Mouse (Mus musculus) stomach, embryonic 14.5 days (tissue): ENCODE measurements around the gene Hunk. TPM values are rescaled to one million over a fixed set of nuclear protein-coding genes. Genes with fewer than 3 reads are reported as not detected.

Experiments used
- ATAC-seq: fragments of 200-750 bp; cut with Nextera tagmentation; 2 replicates; pipeline ENCODE4 v1.8.0; 2017; ENCODE audit warnings: low read depth, moderate TSS enrichment; ENCODE audit not compliant: insufficient number of reproducible peaks, insufficient read depth, low FRiP score
- H3K27ac ChIP-seq: fragments of 300-500 bp; sonication (generic); 2 replicates; pipeline ENCODE4 v1.5.1; 2014; ENCODE audit warnings: mild to moderate bottlenecking, low read length, moderate library complexity, mixed read lengths
- H3K27me3 ChIP-seq: fragments of 300-500 bp; sonication (generic); 2 replicates; pipeline ENCODE4 v1.6.1; 2014; ENCODE audit warnings: low read length, control low read depth, mixed read lengths; ENCODE audit not compliant: control insufficient read depth, insufficient read depth
- H3K36me3 ChIP-seq: fragments of 300-500 bp; sonication (generic); 2 replicates; pipeline ENCODE4 v1.6.1; 2014; ENCODE audit warnings: mild to moderate bottlenecking, control low read depth, low read length, moderate library complexity, mixed read lengths; ENCODE audit not compliant: control insufficient read depth, insufficient read depth
- H3K4me1 ChIP-seq: fragments of 300-500 bp; sonication (generic); 2 replicates; pipeline ENCODE4 v1.6.1; 2014; ENCODE audit warnings: low read length, control low read depth, mixed read lengths; ENCODE audit not compliant: control insufficient read depth, insufficient read depth
- H3K4me2 ChIP-seq: fragments of 300-500 bp; sonication (generic); replicated peaks from 2 replicates; pipeline ENCODE4 v1.6.1; 2014; ENCODE audit warnings: low read depth, low read length, control low read depth
- H3K4me3 ChIP-seq: fragments of 300-500 bp; sonication (generic); 2 replicates; pipeline ENCODE4 v1.5.1; 2014; ENCODE audit warnings: low read depth, low read length, control low read depth
- H3K9ac ChIP-seq: fragments of 300-500 bp; sonication (generic); replicated peaks from 2 replicates; pipeline ENCODE4 v1.6.1; 2014; ENCODE audit warnings: low read depth, mild to moderate bottlenecking, control low read depth, low read length, moderate library complexity, mixed read lengths
- H3K9me3 ChIP-seq: fragments of 300-500 bp; sonication (generic); 2 replicates; pipeline ENCODE4 v1.6.1; 2016; ENCODE audit warnings: low read depth, low read length, control low read depth; ENCODE audit not compliant: control insufficient read depth
- WGBS: fragments of 180-500 bp; shearing (Covaris S2); extraction: QIAGEN DNeasy Blood & Tissue Kit; methylation state at CpG from one replicate; pipeline ENCODE4 v1.1.7; 2014; 5-methylcytosine and 5-hydroxymethylcytosine counted together
- polyA plus RNA-seq: library from polyadenylated mRNA; unstranded; fragments of >200 nt; fragmentation: Nextera tagmentation; extraction: Ambion mirVana; gene quantifications from 2 replicates; pipeline ENCODE4 v1.2.1, GENCODE M21; 2014

Gene Hunk
- polyA plus RNA-seq, 1 experiment from 2014 or later: 11.7 TPM

- Histone ChIP-seq H3K4me3 (no peak overlapping the region), H3K4me2 (no peak overlapping the region; the same call in 1 of the 2 replicates), H3K9me3 (no peaks in the 10 kb centered on the region), H3K36me3 (no peaks in the 10 kb centered on the region; the same call in 1 of the 2 replicates), H3K27ac (no peak overlapping the region), H3K9ac (no peak overlapping the region), H3K4me1 (peaks cover 25% of the 10 kb centered on the region), H3K27me3 (no peaks in the 10 kb centered on the region)
- 7% methylated on average over 7 of the region's 9 CpGs for WGBS
- peak; percentile 70 for ATAC-seq
These were observed 14.5 kb downstream of the Hunk start for GRCm38 (mm10) chr16:90400314-90400713.

GRCm38 (mm10) chr16:90400906-90401666 lies 15.3 kb downstream of the Hunk start:
- no peak overlapping the region for H3K4me3 ChIP-seq

GRCm38 (mm10) chr16:90402292-90402691 lies 16.5 kb downstream of the Hunk start:
- 72% methylated on average over 7 of the region's 7 CpGs for WGBS
- Histone ChIP-seq H3K9me3 (no peaks in the 10 kb centered on the region), H3K9ac (no peak overlapping the region), H3K27ac (no peak overlapping the region), H3K4me1 (peaks cover 20% of the 10 kb centered on the region), H3K27me3 (no peaks in the 10 kb centered on the region), H3K4me3 (no peak overlapping the region), H3K4me2 (no peak overlapping the region), H3K36me3 (no peaks in the 10 kb centered on the region; the same call in 1 of the 2 replicates)
- ATAC-seq: no peak

More at GRCm38 (mm10) chr16:90400906-90401666, 15.3 kb downstream of the Hunk start:
- H3K9ac ChIP-seq: no peak overlapping the region
- no peak for ATAC-seq
- H3K9me3 ChIP-seq: no peaks in the 10 kb centered on the region
- H3K27me3 ChIP-seq: no peaks in the 10 kb centered on the region
- peak overlapping the region; percentile 7; the same call in 1 of the 2 replicates for H3K4me2 ChIP-seq
- WGBS: 29% methylated on average over 12 of the region's 12 CpGs
- peaks cover 25% of the 10 kb centered on the region for H3K4me1 ChIP-seq
- no peaks in the 10 kb centered on the region; the same call in 1 of the 2 replicates for H3K36me3 ChIP-seq
- H3K27ac ChIP-seq: peak overlapping the region; percentile 15; the same call in 1 of the 2 replicates

GRCm38 (mm10) chr16:90405195-90405594 lies 19.4 kb downstream of the Hunk start:
- no peaks in the 10 kb centered on the region for H3K9me3 ChIP-seq
- no peaks in the 10 kb centered on the region for H3K36me3 ChIP-seq
- no peak overlapping the region for H3K9ac ChIP-seq
- H3K27me3 ChIP-seq: no peaks in the 10 kb centered on the region
- H3K4me2 ChIP-seq: no peak overlapping the region
- H3K4me3 ChIP-seq: no peak overlapping the region
- ATAC-seq: no peak
- 83% methylated on average over 3 of the region's 3 CpGs for WGBS
- H3K27ac ChIP-seq: no peak overlapping the region
- H3K4me1 ChIP-seq: peaks cover 27% of the 10 kb centered on the region

- 29% methylated on average over 6 of the region's 6 CpGs for WGBS
- Histone ChIP-seq H3K36me3 (no peaks in the 10 kb centered on the region), H3K4me3 (no peak overlapping the region), H3K27me3 (no peaks in the 10 kb centered on the region), H3K27ac (no peak overlapping the region), H3K4me1 (peaks cover 23% of the 10 kb centered on the region), H3K9ac (no peak overlapping the region), H3K4me2 (no peak overlapping the region), H3K9me3 (no peaks in the 10 kb centered on the region)
- 0 out of 2 replicates have a peak, but pooled peaks have one; percentile 14 for ATAC-seq
These were observed 19.8 kb downstream of the Hunk start for GRCm38 (mm10) chr16:90405599-90405998.

- H3K27ac ChIP-seq: no peak overlapping the region
- no peak overlapping the region for H3K4me3 ChIP-seq
- no peaks in the 10 kb centered on the region for H3K27me3 ChIP-seq
- no peak overlapping the region for H3K4me2 ChIP-seq
- WGBS: 18% methylated on average over 12 of the region's 12 CpGs
- H3K9me3 ChIP-seq: no peaks in the 10 kb centered on the region
- no peak for ATAC-seq
- peaks cover 9% of the 10 kb centered on the region; the same call in 1 of the 2 replicates for H3K4me1 ChIP-seq
- H3K36me3 ChIP-seq: no peaks in the 10 kb centered on the region
- H3K9ac ChIP-seq: no peak overlapping the region
These were observed 21.9 kb downstream of the Hunk start for GRCm38 (mm10) chr16:90407541-90408289.

- Histone ChIP-seq H3K9ac (no peak overlapping the region), H3K27me3 (no peaks in the 10 kb centered on the region), H3K27ac (no peak overlapping the region), H3K9me3 (peaks cover 4% of the 10 kb centered on the region; the same call in 1 of the 2 replicates), H3K4me3 (no peak overlapping the region), H3K4me1 (peaks cover 9% of the 10 kb centered on the region; the same call in 1 of the 2 replicates), H3K4me2 (no peak overlapping the region), H3K36me3 (no peaks in the 10 kb centered on the region; the same call in 1 of the 2 replicates)
- ATAC-seq: no peak
- 78% methylated on average over 8 of the region's 8 CpGs for WGBS
These were observed 26.6 kb downstream of the Hunk start for GRCm38 (mm10) chr16:90412096-90413082.
